Mouse (Mus musculus) hindbrain, postnatal 0 days (tissue): ENCODE results near the gene Rrp36. TPM values are rescaled to one million over a fixed set of nuclear protein-coding genes. Genes with fewer than 3 reads are reported as not detected.

ENCODE experiments used
- ATAC-seq: fragments of 200-750 bp; cut with Nextera tagmentation; 2 replicates; pipeline ENCODE4 v1.8.0; 2017; ENCODE audit warnings: mild to moderate bottlenecking, moderate TSS enrichment, moderate library complexity
- DNase-seq: peaks from one replicate; pipeline ENCODE4 v3.0.0-alpha.2; 2015; ENCODE audit warnings: low spot score
- H3K27ac ChIP-seq: fragments of 300-500 bp; sonication (generic); 2 replicates; pipeline ENCODE4 v1.5.1; 2014; ENCODE audit warnings: mild to moderate bottlenecking
- H3K27me3 ChIP-seq: fragments of 300-500 bp; sonication (generic); 2 replicates; pipeline ENCODE4 v1.6.1; 2014; ENCODE audit warnings: low read length, mixed read lengths; ENCODE audit not compliant: insufficient read depth
- H3K36me3 ChIP-seq: fragments of 300-500 bp; sonication (generic); 2 replicates; pipeline ENCODE4 v1.6.1; 2014; ENCODE audit warnings: low read length, mixed read lengths; ENCODE audit not compliant: insufficient read depth
- H3K4me1 ChIP-seq: fragments of 300-500 bp; sonication (generic); 2 replicates; pipeline ENCODE4 v1.6.1; 2014; ENCODE audit warnings: antibody characterized with exemption, low read length, mixed read lengths; ENCODE audit not compliant: insufficient read depth
- H3K4me2 ChIP-seq: fragments of 300-500 bp; sonication (generic); 2 replicates; pipeline ENCODE4 v1.6.1; 2014; ENCODE audit warnings: low read depth, mild to moderate bottlenecking, low read length, moderate library complexity, mixed read lengths
- H3K4me3 ChIP-seq: fragments of 300-500 bp; sonication (generic); 2 replicates; pipeline ENCODE4 v1.5.1; 2014; ENCODE audit warnings: low read length
- H3K9ac ChIP-seq: fragments of 300-500 bp; sonication (generic); replicated peaks from 2 replicates; pipeline ENCODE4 v1.6.1; 2014; ENCODE audit warnings: mild to moderate bottlenecking, low read length, moderate library complexity, mixed read lengths
- H3K9me3 ChIP-seq: fragments of 300-500 bp; sonication (generic); 2 replicates; pipeline ENCODE4 v1.6.1; 2016; ENCODE audit warnings: low read length, mixed read lengths
- CTCF ChIP-seq: IDR thresholded peaks from 2 replicates; pipeline ENCODE4 v1.5.1; 2016; ENCODE audit warnings: antibody characterized with exemption, control low read depth, low read depth
- WGBS: fragments of 180-500 bp; shearing (Covaris S2); extraction: QIAGEN DNeasy Blood & Tissue Kit; methylation state at CpG from one replicate; pipeline ENCODE4 v1.1.7; 2014; 5-methylcytosine and 5-hydroxymethylcytosine counted together
- polyA plus RNA-seq: library from polyadenylated mRNA; unstranded; fragments of >200 nt; fragmentation: Nextera tagmentation; extraction: Ambion mirVana; gene quantifications from 2 replicates; pipeline ENCODE4 v1.2.1, GENCODE M21; 2015
- total RNA-seq: library from RNA; depleted of rRNA; stranded (reverse); fragments of >200 nt; gene quantifications from 2 replicates; pipeline ENCODE4 v1.2.3, GENCODE M21; 2014

The Rrp36 gene
- total and polyA plus RNA-seq, 2 experiments from 2014 or later = 32.7 to 56.5 TPM

GRCm38 (mm10) chr17:46644152-46644805 lies 29.9 kb downstream of the Rrp36 start:
- ATAC-seq (no peak), DNase-seq (no peak)
- Histone ChIP-seq H3K27me3 (no peaks in the 10 kb centered on the region), H3K36me3 (peaks cover 19% of the 10 kb centered on the region), H3K9ac (peak overlapping the region; percentile 77; the same call in 1 of the 2 replicates), H3K27ac (no peak overlapping the region), H3K4me1 (peaks cover 8% of the 10 kb centered on the region; the same call in 1 of the 2 replicates), H3K9me3 (no peaks in the 10 kb centered on the region), H3K4me2 (peak overlapping the region; percentile 94), H3K4me3 (peak overlapping the region; percentile 59)
- no peak for TF ChIP-seq CTCF
- WGBS = 89% methylated on average over 12 of the region's 12 CpGs

GRCm38 (mm10) chr17:46642060-46642459 lies 32.1 kb downstream of the Rrp36 start:
- Histone ChIP-seq H3K36me3 (peaks cover 26% of the 10 kb centered on the region), H3K27ac (no peak overlapping the region), H3K9ac (no peak overlapping the region), H3K4me2 (no peak overlapping the region), H3K4me1 (peaks cover 8% of the 10 kb centered on the region; the same call in 1 of the 2 replicates), H3K4me3 (no peak overlapping the region), H3K9me3 (no peaks in the 10 kb centered on the region), H3K27me3 (no peaks in the 10 kb centered on the region)
- WGBS = 95% methylated on average over 17 of the region's 17 CpGs
- TF ChIP-seq CTCF = no peak
- ATAC-seq (no peak), DNase-seq (no peak)

- WGBS = 84% methylated on average over 9 of the region's 9 CpGs
- TF ChIP-seq CTCF = no peak
- ATAC-seq (no peak), DNase-seq (no peak)
- 0 out of 2 replicates have a peak, but pooled peaks cover 4% of the 10 kb centered on the region for H3K4me1 ChIP-seq
- H3K36me3 ChIP-seq = peaks cover 26% of the 10 kb centered on the region
- H3K9me3 ChIP-seq = no peaks in the 10 kb centered on the region
- H3K27ac ChIP-seq = no peak overlapping the region
- no peak overlapping the region for H3K4me3 ChIP-seq
- no peaks in the 10 kb centered on the region for H3K27me3 ChIP-seq
- no peak overlapping the region for H3K9ac ChIP-seq
- H3K4me2 ChIP-seq = no peak overlapping the region
Observed at GRCm38 (mm10) chr17:46639929-46640328, 34.2 kb downstream of the Rrp36 start.

GRCm38 (mm10) chr17:46636831-46637523 lies 37.2 kb downstream of the Rrp36 start:
- peak; percentile 52 for ATAC-seq

GRCm38 (mm10) chr17:46629685-46630441 lies 44.3 kb downstream of the Rrp36 start:
- Histone ChIP-seq H3K27me3 (no peaks in the 10 kb centered on the region), H3K27ac (peak overlapping the region; percentile 87), H3K4me2 (peak overlapping the region; percentile 79), H3K9ac (peak overlapping the region; percentile 90), H3K36me3 (peaks cover 8% of the 10 kb centered on the region; the same call in 1 of the 2 replicates), H3K4me3 (peak overlapping the region; percentile 96), H3K4me1 (peaks cover 16% of the 10 kb centered on the region; the same call in 1 of the 2 replicates), H3K9me3 (no peaks in the 10 kb centered on the region)
- WGBS = 13% methylated on average over 12 of the region's 12 CpGs
- DNase-seq = peak; percentile 20
- no peak; the same call in 1 of the 2 replicates for TF ChIP-seq CTCF
- peak; percentile 47 for ATAC-seq

More at GRCm38 (mm10) chr17:46636831-46637523, 37.2 kb downstream of the Rrp36 start:
- Histone ChIP-seq H3K4me3 (no peak overlapping the region), H3K27me3 (no peaks in the 10 kb centered on the region), H3K9me3 (no peaks in the 10 kb centered on the region), H3K36me3 (peaks cover 25% of the 10 kb centered on the region), H3K4me1 (no peaks in the 10 kb centered on the region), H3K9ac (no peak overlapping the region), H3K4me2 (peak overlapping the region; percentile 33), H3K27ac (no peak overlapping the region)
- TF ChIP-seq CTCF = peak; percentile 81
- peak; percentile 92 for DNase-seq
- 11% methylated on average over 15 of the region's 15 CpGs for WGBS
